Mouse (Mus musculus): ENCODE data around the gene Rasgef1b.

DNA sequence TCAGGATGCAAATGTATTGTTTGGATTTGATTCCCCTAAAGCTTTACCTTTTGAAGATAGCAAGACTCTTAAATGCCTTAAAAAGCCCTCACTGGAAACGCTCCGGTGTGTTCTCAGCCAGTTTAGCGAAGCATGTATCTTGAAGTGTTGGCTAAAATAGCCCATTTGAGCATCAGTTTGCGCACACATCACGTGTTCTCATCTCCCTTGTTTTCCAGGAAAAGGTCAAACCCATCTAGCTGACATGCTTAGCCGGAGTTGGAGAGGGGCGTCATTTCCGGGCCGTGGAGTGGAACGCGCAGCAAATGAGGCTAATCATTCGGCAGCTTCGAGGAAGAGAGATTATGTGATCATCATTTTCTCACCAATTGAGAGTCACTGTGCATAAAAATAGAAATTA is 24.5 kb upstream of the Rasgef1b start:
- TF ChIP-seq POLR2A (IDR thresholded peaks at IDR 0.05; ENCODE audit: extremely low read depth, insufficient read depth, low read length) (no peak), CTCF (IDR thresholded peaks at IDR 0.05; ENCODE audit: low read depth, low read length) (no peak)

Data from liver, adult 2 months (tissue).